Mouse (Mus musculus) small intestine, adult 2 months (tissue): Measurements from ENCODE around the gene Cnnm2. TPM values are rescaled to one million over a fixed set of nuclear protein-coding genes. Genes with fewer than 3 reads are reported as not detected.

Source experiments
- H3K27ac ChIP-seq: fragments of 200-500 bp; 2 replicates; pipeline ENCODE4 v1.5.1; 2012; ENCODE audit warnings: low read depth, low read length, control low read depth, inconsistent platforms; ENCODE audit not compliant: insufficient read depth
- H3K27me3 ChIP-seq: fragments of 200-500 bp; 2 replicates; pipeline ENCODE4 v1.6.1; 2012; ENCODE audit warnings: mild to moderate bottlenecking, moderate library complexity, low read length, inconsistent platforms; ENCODE audit not compliant: control insufficient read depth, insufficient read depth
- H3K36me3 ChIP-seq: fragments of 200-500 bp; 2 replicates; pipeline ENCODE4 v1.6.1; 2012; ENCODE audit warnings: mild to moderate bottlenecking, low read length, control low read depth, inconsistent platforms; ENCODE audit not compliant: control insufficient read depth, insufficient read depth
- H3K4me1 ChIP-seq: fragments of 200-500 bp; 2 replicates; pipeline ENCODE4 v1.6.1; 2012; ENCODE audit warnings: low read length, inconsistent platforms, mixed read lengths; ENCODE audit not compliant: control insufficient read depth, insufficient read depth, insufficient read length
- H3K4me3 ChIP-seq: fragments of 200-500 bp; 2 replicates; pipeline ENCODE4 v1.5.1; 2012; ENCODE audit warnings: low read depth, mild to moderate bottlenecking, control low read depth, inconsistent platforms, low read length, moderate library complexity
- CTCF ChIP-seq: fragments of 200-500 bp; IDR thresholded peaks from 2 replicates; pipeline ENCODE4 v1.5.1; 2012; ENCODE audit warnings: low read depth, mild to moderate bottlenecking, control low read depth, inconsistent platforms, low read length, moderate library complexity, mixed read lengths; ENCODE audit not compliant: insufficient replicate concordance, insufficient read length; ENCODE audit errors: extremely low read depth
- POLR2A ChIP-seq: fragments of 200-500 bp; IDR thresholded peaks from 2 replicates; pipeline ENCODE4 v1.6.1; 2012; ENCODE audit warnings: low read depth, mild to moderate bottlenecking, control low read depth, inconsistent platforms, low read length, moderate library complexity
- WGBS: fragments of 180-500 bp; shearing (Covaris S2); methylation state at CpG from one replicate; pipeline ENCODE4 v1.1.7; 2018; 5-methylcytosine and 5-hydroxymethylcytosine counted together
- polyA plus RNA-seq: library from polyadenylated mRNA; depleted of rRNA; stranded (reverse); fragments of >200 nt; gene quantifications from 2 replicates; pipeline ENCODE4 v1.2.3, GENCODE M21; 2012; rRNA removed

Gene Cnnm2
- polyA plus RNA-seq, result 11.1 and 16.9 TPM in 2 replicates

- TF ChIP-seq POLR2A (peak; percentile 86), CTCF (peak; percentile 13; the same call in 1 of the 2 replicates)
- Histone ChIP-seq H3K4me3 (peak within 1 kb of the TSS; percentile 82), H3K36me3 (no peaks in the 10 kb centered on the region), H3K4me1 (peaks cover 8% of the 10 kb centered on the region; the same call in 1 of the 2 replicates), H3K27me3 (peaks cover 9% of the 10 kb centered on the region), H3K27ac (peak within 1 kb of the TSS; percentile 57)
- WGBS, result under 1% methylated on average over 59 of the region's 59 CpGs
These were observed at the start of gene Cnnm2 for GRCm38 (mm10) chr19:46761247-46761946. Gene Cnnm2 (plus strand): TSS chr19:46761596.

- Histone ChIP-seq H3K4me1 (no peaks in the 10 kb centered on the region; the same call in 1 of the 2 replicates), H3K27me3 (no peaks in the 10 kb centered on the region), H3K36me3 (peaks cover 31% of the 10 kb centered on the region), H3K27ac (no peak overlapping the region), H3K4me3 (no peak overlapping the region)
- WGBS, result 85% methylated on average over 8 of the region's 8 CpGs
- TF ChIP-seq POLR2A (no peak), CTCF (no peak)
These were observed 47.2 kb upstream of the Cnnm2 start for GRCm38 (mm10) chr19:46714234-46714633.

- TF ChIP-seq CTCF, result no peak
- no peak for TF ChIP-seq POLR2A
- 87% methylated on average over 8 of the region's 8 CpGs for WGBS
These were observed 46.4 kb upstream of the Cnnm2 start for GRCm38 (mm10) chr19:46715016-46715415.

GRCm38 (mm10) chr19:46718150-46718549, 43.2 kb upstream of the Cnnm2 start:
- no peaks in the 10 kb centered on the region for H3K27me3 ChIP-seq
- no peak overlapping the region for H3K27ac ChIP-seq
- TF ChIP-seq POLR2A (no peak), CTCF (no peak)
- H3K4me3 ChIP-seq, result no peak overlapping the region
- WGBS, result 67% methylated on average over 4 of the region's 4 CpGs
- H3K4me1 ChIP-seq, result no peaks in the 10 kb centered on the region
- H3K36me3 ChIP-seq, result peaks cover 50% of the 10 kb centered on the region

More at GRCm38 (mm10) chr19:46715016-46715415, 46.4 kb upstream of the Cnnm2 start:
- no peaks in the 10 kb centered on the region; the same call in 1 of the 2 replicates for H3K4me1 ChIP-seq
- H3K4me3 ChIP-seq, result no peak overlapping the region
- peaks cover 37% of the 10 kb centered on the region for H3K36me3 ChIP-seq
- H3K27me3 ChIP-seq, result no peaks in the 10 kb centered on the region
- H3K27ac ChIP-seq, result no peak overlapping the region

- no peaks in the 10 kb centered on the region for H3K27me3 ChIP-seq
- TF ChIP-seq POLR2A, result no peak
- no peak for TF ChIP-seq CTCF
- WGBS, result 83% methylated on average over 11 of the region's 11 CpGs
- H3K4me3 ChIP-seq, result no peak overlapping the region
- peaks cover 49% of the 10 kb centered on the region for H3K36me3 ChIP-seq
- H3K27ac ChIP-seq, result no peak overlapping the region
- peaks cover 6% of the 10 kb centered on the region; the same call in 1 of the 2 replicates for H3K4me1 ChIP-seq
These were observed 37.0 kb upstream of the Cnnm2 start for GRCm38 (mm10) chr19:46724411-46724810.

GRCm38 (mm10) chr19:46726142-46726541, 35.3 kb upstream of the Cnnm2 start:
- no peak overlapping the region for H3K4me3 ChIP-seq
- no peak for TF ChIP-seq POLR2A
- no peak for TF ChIP-seq CTCF
- peaks cover 36% of the 10 kb centered on the region for H3K36me3 ChIP-seq
- 98% methylated on average over 8 of the region's 8 CpGs for WGBS
- peaks cover 6% of the 10 kb centered on the region; the same call in 1 of the 2 replicates for H3K4me1 ChIP-seq
- H3K27me3 ChIP-seq, result no peaks in the 10 kb centered on the region
- H3K27ac ChIP-seq, result no peak overlapping the region

- no peak overlapping the region for H3K4me3 ChIP-seq
- peaks cover 32% of the 10 kb centered on the region for H3K36me3 ChIP-seq
- no peak for TF ChIP-seq POLR2A
- no peak for TF ChIP-seq CTCF
- H3K4me1 ChIP-seq, result peaks cover 6% of the 10 kb centered on the region; the same call in 1 of the 2 replicates
- no peaks in the 10 kb centered on the region for H3K27me3 ChIP-seq
- peak overlapping the region; percentile 54; the same call in 1 of the 2 replicates for H3K27ac ChIP-seq
- WGBS, result 67% methylated on average over 8 of the region's 8 CpGs
These were observed 34.2 kb upstream of the Cnnm2 start for GRCm38 (mm10) chr19:46727140-46727736.
